In the genomic region with DNA sequence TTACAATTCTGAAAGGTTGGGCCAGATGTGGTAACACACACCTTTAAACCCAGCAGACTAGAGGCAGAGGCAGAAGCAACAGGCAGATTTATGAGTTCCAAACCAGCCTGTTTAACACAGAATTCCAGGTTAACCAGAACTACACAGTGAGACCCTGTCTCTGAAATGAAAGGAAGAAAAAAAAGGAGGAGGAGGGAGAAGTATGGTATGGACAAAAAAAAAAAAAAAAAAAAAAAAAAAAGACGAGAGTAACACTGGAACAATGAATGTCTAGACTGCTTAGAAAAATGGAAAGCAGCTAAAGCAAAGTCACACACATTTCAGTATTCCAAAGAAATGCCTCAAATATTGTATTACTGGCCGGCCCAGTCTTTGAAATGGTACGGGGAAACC, we compare ENCODE assay signal across 8 mouse cellular contexts. TPM values are rescaled to one million over a fixed set of nuclear protein-coding genes. Genes with fewer than 3 reads are reported as not detected.
DNase-seq lines count a peak whose midpoint lies in the region; ATAC-seq and TF ChIP-seq lines count a peak whose summit lies in the region.

No protein-coding gene starts in this region.

- H3K36me3 ChIP-seq in heart, embryonic 13.5 days, result no peaks in the 10 kb centered on the region
- H3K36me3 ChIP-seq in E14TG2a.4 (ENCODE audit: insufficient read depth, low read length), result 0 out of 2 replicates have a peak, but pooled peaks cover 9% of the 10 kb centered on the region
- no peaks in the 10 kb centered on the region for H3K36me3 ChIP-seq in forebrain, embryonic 16.5 days (ENCODE audit: control insufficient read depth, insufficient read depth)
- H3K36me3 ChIP-seq in macrophage (ENCODE audit: inconsistent target), result no peaks in the 10 kb centered on the region

- peaks cover 59% of the 10 kb centered on the region for H3K79me2 ChIP-seq in macrophage (ENCODE audit: inconsistent target)

- ATAC-seq in heart, embryonic 13.5 days (ENCODE audit: extremely low read depth, insufficient number of reproducible peaks, low FRiP score, low TSS enrichment), result no peak
- ATAC-seq in forebrain, embryonic 16.5 days, result no peak

- DNase-seq in heart, adult 9 months (ENCODE audit: low spot score in 2 of 2), result no peak
- DNase-seq in cerebellum, postnatal 10 days, result no peak
- DNase-seq in urinary bladder, adult 18-20 months (ENCODE audit: low spot score in 2 of 2), result no peak
- no peak for DNase-seq in cerebellum, adult 9-10 months

- H3K4me1 ChIP-seq in heart, embryonic 13.5 days, result peaks cover 20% of the 10 kb centered on the region
- peaks cover 40% of the 10 kb centered on the region for H3K4me1 ChIP-seq in E14TG2a.4 (replicated peaks; ENCODE audit: low read depth, low read length)
- peaks cover 16% of the 10 kb centered on the region for H3K4me1 ChIP-seq in forebrain, embryonic 16.5 days (replicated peaks; ENCODE audit: control insufficient read depth, insufficient read depth, low read length)

- peak overlapping the region; percentile 94 for H3K4me2 ChIP-seq in heart, embryonic 13.5 days
- H3K4me2 ChIP-seq in forebrain, embryonic 16.5 days (ENCODE audit: low read length), result peak overlapping the region; percentile 87

- WGBS in heart, embryonic 13.5 days, result 3% methylated on average over 3 of the region's 3 CpGs
- WGBS in forebrain, embryonic 16.5 days, result 0% methylated on average over 3 of the region's 3 CpGs
- WGBS in macrophage (ENCODE audit: missing documents), result 3% methylated on average over 3 of the region's 3 CpGs

- no peak for TF ChIP-seq CTCF in E14TG2a.4 (conservative IDR thresholded peaks at IDR 0.05; ENCODE audit: low read length)

- H3K4me3 ChIP-seq in heart, embryonic 13.5 days, result peak overlapping the region; percentile 78
- peak overlapping the region; percentile 98 for H3K4me3 ChIP-seq in E14TG2a.4 (replicated peaks; ENCODE audit: low read length)
- peak overlapping the region; percentile 79 for H3K4me3 ChIP-seq in forebrain, embryonic 16.5 days (replicated peaks; ENCODE audit: low read length)
- peak overlapping the region; percentile 99 for H3K4me3 ChIP-seq in macrophage (ENCODE audit: inconsistent target)

- peaks cover 4% of the 10 kb centered on the region; the same call in 1 of the 2 replicates for H3K9me3 ChIP-seq in heart, embryonic 13.5 days
- H3K9me3 ChIP-seq in E14TG2a.4 (ENCODE audit: low read length), result no peaks in the 10 kb centered on the region
- no peaks in the 10 kb centered on the region for H3K9me3 ChIP-seq in forebrain, embryonic 16.5 days (ENCODE audit: control insufficient read depth, low read length)

- H3K27me3 ChIP-seq in heart, embryonic 13.5 days (replicated peaks), result no peaks in the 10 kb centered on the region
- H3K27me3 ChIP-seq in E14TG2a.4 (ENCODE audit: insufficient read depth, low read length), result no peaks in the 10 kb centered on the region
- no peaks in the 10 kb centered on the region for H3K27me3 ChIP-seq in forebrain, embryonic 16.5 days (replicated peaks; ENCODE audit: control insufficient read depth, insufficient read depth, low read length)

- peak overlapping the region; percentile 33; the same call in 1 of the 2 replicates for H3K27ac ChIP-seq in heart, embryonic 13.5 days (replicated peaks)
- no peak overlapping the region for H3K27ac ChIP-seq in forebrain, embryonic 16.5 days (ENCODE audit: low read length)
- no peak overlapping the region for H3K27ac ChIP-seq in macrophage

- H3K9ac ChIP-seq in heart, embryonic 13.5 days, result peak overlapping the region; percentile 85
- H3K9ac ChIP-seq in forebrain, embryonic 16.5 days (replicated peaks; ENCODE audit: low read depth, low read length), result peak overlapping the region; percentile 62

RNA-seq across cellular contexts. Expression of a gene that starts 0.9 kb away (rescaled TPM):
- 15.4 and 17.2 TPM in 2 replicates for polyA plus RNA-seq in heart, embryonic 13.5 days (2015; fragmentation: Nextera tagmentation; extraction: Ambion mirVana)
- 23.0 and 24.4 TPM in 2 replicates for polyA plus RNA-seq in forebrain, embryonic 16.5 days (2015; fragmentation: Nextera tagmentation; extraction: Ambion mirVana)
- 10 to 100 TPM; 13.7 to 93.0 (median 68.8) TPM for total RNA-seq in macrophage (2018; cell fraction: chromatin; rRNA removed)
- 10 to 100 TPM; 17.0 to 29.3 (median 23.8) TPM for total RNA-seq in macrophage (2018; cell fraction: cytosol; rRNA removed)
- total RNA-seq in macrophage (2018; cell fraction: nucleus; rRNA removed), result 10 to 100 TPM; 11.2 to 77.2 (median 37.2) TPM
- polyA plus RNA-seq in macrophage (2018), result 13.5 to 24.2 TPM (median 16.9 TPM) in 3 replicates
